Mouse (Mus musculus) lung, postnatal 0 days (tissue): Measurements from ENCODE around the gene Pafah2. TPM values are rescaled to one million over a fixed set of nuclear protein-coding genes. Genes with fewer than 3 reads are reported as not detected.

Experiments
- ATAC-seq: fragments of 200-750 bp; cut with Nextera tagmentation; 2 replicates; pipeline ENCODE4 v1.8.0; 2017; ENCODE audit warnings: moderate library complexity
- DNase-seq: peaks from one replicate; pipeline ENCODE4 v3.0.0-alpha.2; 2016; ENCODE audit warnings: low spot score
- H3K27ac ChIP-seq: fragments of 300-500 bp; sonication (generic); 2 replicates; pipeline ENCODE4 v1.5.1; 2014; ENCODE audit warnings: antibody characterized with exemption, mild to moderate bottlenecking, low read length, mixed read lengths
- H3K27me3 ChIP-seq: fragments of 300-500 bp; sonication (generic); replicated peaks from 2 replicates; pipeline ENCODE4 v1.6.1; 2014; ENCODE audit warnings: low read length, mixed read lengths; ENCODE audit not compliant: insufficient read depth
- H3K36me3 ChIP-seq: fragments of 300-500 bp; sonication (generic); 2 replicates; pipeline ENCODE4 v1.6.1; 2014; ENCODE audit warnings: low read length, mixed read lengths; ENCODE audit not compliant: insufficient read depth
- H3K4me1 ChIP-seq: fragments of 300-500 bp; sonication (generic); 2 replicates; pipeline ENCODE4 v1.6.1; 2014; ENCODE audit warnings: antibody characterized with exemption, low read depth, low read length, mixed read lengths; ENCODE audit not compliant: insufficient read depth
- H3K4me2 ChIP-seq: fragments of 300-500 bp; sonication (generic); replicated peaks from 2 replicates; pipeline ENCODE4 v1.6.1; 2014; ENCODE audit warnings: low read depth, mild to moderate bottlenecking, low read length, moderate library complexity, mixed read lengths
- H3K4me3 ChIP-seq: fragments of 300-500 bp; sonication (generic); 2 replicates; pipeline ENCODE4 v1.5.1; 2014; ENCODE audit warnings: low read depth, low read length
- H3K9ac ChIP-seq: fragments of 300-500 bp; sonication (generic); replicated peaks from 2 replicates; pipeline ENCODE4 v1.6.1; 2014; ENCODE audit warnings: low read depth, mild to moderate bottlenecking
- H3K9me3 ChIP-seq: fragments of 300-500 bp; sonication (generic); 2 replicates; pipeline ENCODE4 v1.6.1; 2016; ENCODE audit warnings: low read length, mixed read lengths
- CTCF ChIP-seq: IDR thresholded peaks from 2 replicates; pipeline ENCODE4 v1.5.1; 2016; ENCODE audit warnings: antibody characterized with exemption, mild to moderate bottlenecking
- EP300 ChIP-seq: IDR thresholded peaks from 2 replicates; pipeline ENCODE4 v1.6.1; 2016; ENCODE audit warnings: antibody characterized with exemption, mild to moderate bottlenecking, control low read depth
- WGBS: fragments of 180-500 bp; shearing (Covaris S2); extraction: QIAGEN DNeasy Blood & Tissue Kit; methylation state at CpG from one replicate; pipeline ENCODE4 v1.1.7; 2014; 5-methylcytosine and 5-hydroxymethylcytosine counted together
- polyA plus RNA-seq: library from polyadenylated mRNA; unstranded; fragments of >200 nt; fragmentation: Nextera tagmentation; extraction: Ambion mirVana; gene quantifications from 2 replicates; pipeline ENCODE4 v1.2.1, GENCODE M21; 2015

The Pafah2 gene
- polyA plus RNA-seq, 1 experiment from 2014 or later: 14.1 TPM

DNA sequence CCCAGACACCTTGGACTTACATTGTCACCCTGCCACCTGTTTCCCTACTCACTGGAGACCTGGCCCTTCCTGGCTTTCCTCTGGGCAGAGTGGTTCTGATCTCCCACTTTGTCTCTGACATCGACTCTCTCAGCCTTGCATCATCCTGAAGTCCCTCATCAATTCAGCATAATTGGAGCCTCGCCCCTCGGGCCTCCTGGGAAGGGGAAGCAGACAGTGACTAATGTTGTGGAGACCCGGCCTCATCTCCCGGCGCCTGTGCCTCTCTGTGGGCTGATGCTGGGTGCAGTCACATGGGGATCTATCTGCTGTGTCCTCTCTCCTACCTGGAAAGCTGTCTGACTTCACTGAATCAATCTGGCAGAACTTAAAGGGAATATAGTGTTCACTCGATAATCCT lies 40.1 kb downstream of the Pafah2 start:
- H3K4me1 ChIP-seq: no peaks in the 10 kb centered on the region
- H3K27ac ChIP-seq: no peak overlapping the region
- H3K4me2 ChIP-seq: no peak overlapping the region
- no peaks in the 10 kb centered on the region for H3K36me3 ChIP-seq
- no peaks in the 10 kb centered on the region for H3K27me3 ChIP-seq
- DNase-seq: no peak
- 49% methylated on average over 7 of the region's 7 CpGs for WGBS
- H3K4me3 ChIP-seq: no peak overlapping the region
- H3K9me3 ChIP-seq: no peaks in the 10 kb centered on the region
- TF ChIP-seq CTCF (no peak), EP300 (no peak)
- H3K9ac ChIP-seq: no peak overlapping the region
- ATAC-seq: no peak

DNA sequence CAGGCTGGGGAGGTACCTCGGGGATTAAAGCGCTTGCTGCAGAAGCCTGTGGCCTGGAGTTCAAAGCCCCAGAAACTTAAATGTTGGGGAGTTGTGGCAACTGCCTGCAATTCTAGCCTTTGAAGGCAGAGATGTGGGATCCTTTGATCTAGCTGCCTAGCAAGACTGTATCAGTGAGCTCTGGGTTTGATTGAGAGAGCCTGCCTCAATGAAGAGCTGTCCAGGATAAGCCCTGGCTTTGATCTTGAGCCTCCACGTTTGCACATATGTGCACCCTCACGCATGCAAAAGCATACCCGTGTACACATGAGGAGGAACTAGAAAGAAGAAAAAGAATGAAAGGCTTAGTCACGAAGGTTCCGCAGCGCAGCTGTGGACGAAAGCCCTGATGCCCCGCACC lies 40.5 kb downstream of the Pafah2 start:
- H3K27me3 ChIP-seq: no peaks in the 10 kb centered on the region
- no peak overlapping the region for H3K9ac ChIP-seq
- no peak overlapping the region for H3K4me3 ChIP-seq
- WGBS: 65% methylated on average over 10 of the region's 10 CpGs
- no peak overlapping the region for H3K27ac ChIP-seq
- ATAC-seq (no peak), DNase-seq (no peak)
- H3K4me1 ChIP-seq: no peaks in the 10 kb centered on the region
- no peaks in the 10 kb centered on the region for H3K36me3 ChIP-seq
- H3K9me3 ChIP-seq: no peaks in the 10 kb centered on the region
- no peak overlapping the region for H3K4me2 ChIP-seq
- TF ChIP-seq CTCF (no peak), EP300 (no peak)

DNA sequence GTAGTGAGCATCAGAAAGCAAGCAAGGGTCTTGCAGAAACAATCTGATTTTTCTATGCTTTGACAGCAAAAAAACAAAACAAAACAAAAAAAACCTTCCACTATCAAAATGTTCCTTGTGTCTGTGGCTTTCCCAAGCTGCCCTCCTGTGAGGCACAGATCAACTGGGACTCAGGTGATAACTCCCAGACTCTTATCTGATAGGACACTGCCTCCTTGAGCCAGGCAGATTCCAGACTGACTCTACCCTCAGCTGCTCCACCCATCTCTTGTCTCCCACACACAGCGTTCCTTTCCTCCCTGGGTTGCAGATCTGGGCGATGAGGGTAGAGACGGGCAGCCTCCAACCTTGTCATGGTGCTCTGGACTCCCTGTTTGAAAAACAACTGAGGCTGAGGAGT lies 43.0 kb downstream of the Pafah2 start:
- no peak overlapping the region for H3K4me2 ChIP-seq
- no peak overlapping the region for H3K9ac ChIP-seq
- DNase-seq: no peak
- no peak for ATAC-seq
- no peaks in the 10 kb centered on the region for H3K36me3 ChIP-seq
- H3K9me3 ChIP-seq: no peaks in the 10 kb centered on the region
- no peak overlapping the region for H3K4me3 ChIP-seq
- TF ChIP-seq EP300 (no peak), CTCF (no peak)
- H3K27ac ChIP-seq: no peak overlapping the region
- 59% methylated on average over 3 of the region's 3 CpGs for WGBS
- H3K4me1 ChIP-seq: no peaks in the 10 kb centered on the region
- H3K27me3 ChIP-seq: no peaks in the 10 kb centered on the region

DNA sequence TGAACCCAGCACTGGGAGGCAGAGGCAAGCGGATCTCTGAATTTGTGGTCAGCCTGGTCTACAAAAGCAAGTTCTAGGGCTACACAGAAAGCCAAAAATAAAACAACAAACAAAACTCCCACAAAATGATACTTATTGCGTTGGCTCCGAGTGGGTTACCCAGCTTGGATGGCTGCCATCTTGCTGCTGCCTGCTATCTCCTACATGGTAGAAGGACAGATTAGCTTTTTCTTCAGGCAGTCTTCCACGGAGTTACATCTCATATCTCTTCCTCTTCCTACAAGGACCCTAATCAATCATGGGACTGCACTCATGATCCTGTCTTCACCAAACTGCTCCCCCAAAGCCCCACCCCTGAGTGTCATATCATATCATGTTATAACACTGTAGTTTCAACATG lies 43.8 kb downstream of the Pafah2 start:
- H3K27ac ChIP-seq: no peak overlapping the region
- no peak overlapping the region for H3K9ac ChIP-seq
- no peaks in the 10 kb centered on the region for H3K9me3 ChIP-seq
- H3K36me3 ChIP-seq: no peaks in the 10 kb centered on the region
- TF ChIP-seq CTCF (no peak), EP300 (no peak)
- no peaks in the 10 kb centered on the region for H3K27me3 ChIP-seq
- WGBS: 66% methylated on average over 4 of the region's 4 CpGs
- ATAC-seq (no peak), DNase-seq (no peak)
- no peak overlapping the region for H3K4me2 ChIP-seq
- no peaks in the 10 kb centered on the region for H3K4me1 ChIP-seq
- H3K4me3 ChIP-seq: no peak overlapping the region

DNA sequence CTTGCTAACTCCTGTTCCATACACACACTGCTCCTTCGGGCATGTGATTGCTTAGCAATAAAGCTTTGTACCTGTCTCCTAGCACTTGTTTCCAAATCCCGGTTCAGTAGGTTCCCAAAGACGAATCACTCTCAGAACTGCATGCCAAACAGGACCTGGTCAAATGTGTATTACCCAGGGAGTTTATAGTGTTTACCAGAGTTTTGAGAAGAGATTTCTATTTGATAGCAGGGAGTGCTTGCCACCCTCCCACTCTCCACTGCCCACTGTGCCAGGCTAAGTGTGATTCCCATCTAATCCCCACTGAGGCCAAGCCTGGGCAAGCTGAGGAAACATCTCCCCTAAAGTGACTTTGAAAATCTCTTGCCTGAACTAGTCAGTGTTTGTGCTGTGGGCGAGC lies 46.1 kb downstream of the Pafah2 start:
- ATAC-seq (no peak), DNase-seq (no peak)
- Histone ChIP-seq H3K4me2 (no peak overlapping the region), H3K36me3 (no peaks in the 10 kb centered on the region), H3K9ac (no peak overlapping the region), H3K4me1 (no peaks in the 10 kb centered on the region), H3K4me3 (no peak overlapping the region), H3K27me3 (no peaks in the 10 kb centered on the region), H3K9me3 (no peaks in the 10 kb centered on the region), H3K27ac (no peak overlapping the region)
- TF ChIP-seq CTCF (no peak), EP300 (no peak)
- WGBS: 86% methylated on average over 4 of the region's 4 CpGs

DNA sequence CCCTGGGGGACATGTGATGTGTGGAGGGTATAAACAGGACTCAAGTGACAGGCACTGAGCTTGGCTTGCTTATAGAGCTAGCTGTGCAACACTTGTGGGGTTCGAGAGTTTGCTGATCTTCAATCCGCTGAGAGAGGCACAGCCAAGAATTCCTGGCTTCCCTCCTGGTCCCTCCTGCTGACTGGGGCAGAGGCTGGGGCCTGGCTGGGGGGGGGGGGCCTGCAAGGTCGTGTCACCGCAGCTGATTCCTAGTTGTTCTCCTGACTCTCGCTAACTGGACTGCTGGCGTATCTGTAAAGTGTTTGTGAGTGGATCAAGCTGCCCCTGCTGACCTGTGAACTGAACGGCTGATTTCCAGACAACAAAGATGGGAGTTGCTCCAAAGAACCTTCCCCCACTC lies 47.5 kb downstream of the Pafah2 start:
- ATAC-seq: peak; percentile 54
- TF ChIP-seq CTCF (no peak), EP300 (no peak)
- WGBS: 33% methylated on average over 7 of the region's 7 CpGs

DNA sequence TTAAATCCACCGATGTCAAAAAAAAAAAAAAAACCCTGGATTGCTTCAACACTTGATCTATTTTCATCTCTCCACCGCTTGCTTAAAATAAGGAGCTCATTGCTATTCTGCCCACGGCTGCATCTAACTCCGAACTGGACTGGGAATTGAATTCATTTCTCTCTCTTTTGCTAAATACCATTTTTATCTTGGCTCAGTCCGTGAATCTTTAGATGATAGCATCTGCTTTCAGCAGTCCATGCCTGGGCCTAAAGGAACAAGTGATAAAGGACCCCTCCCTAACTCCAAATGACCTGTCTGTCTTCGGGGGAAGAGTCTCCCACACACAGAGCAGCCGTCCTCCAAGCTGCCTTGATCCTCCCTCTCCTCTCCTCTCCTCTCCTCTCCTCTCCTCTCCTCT lies 48.8 kb downstream of the Pafah2 start:
- DNase-seq: no peak
- H3K4me1 ChIP-seq: no peaks in the 10 kb centered on the region
- no peak for ATAC-seq
- H3K9me3 ChIP-seq: no peaks in the 10 kb centered on the region
- no peak overlapping the region for H3K27ac ChIP-seq
- no peak overlapping the region for H3K4me2 ChIP-seq
- TF ChIP-seq EP300 (no peak), CTCF (no peak)
- H3K9ac ChIP-seq: no peak overlapping the region
- H3K27me3 ChIP-seq: no peaks in the 10 kb centered on the region
- no peak overlapping the region for H3K4me3 ChIP-seq
- 44% methylated on average over 7 of the region's 7 CpGs for WGBS
- H3K36me3 ChIP-seq: no peaks in the 10 kb centered on the region

More for the DNA sequence above, 47.5 kb downstream of the Pafah2 start:
- peak; percentile 27 for DNase-seq
- Histone ChIP-seq H3K9me3 (no peaks in the 10 kb centered on the region), H3K36me3 (no peaks in the 10 kb centered on the region), H3K4me2 (no peak overlapping the region), H3K27me3 (no peaks in the 10 kb centered on the region), H3K9ac (no peak overlapping the region), H3K4me3 (no peak overlapping the region), H3K27ac (no peak overlapping the region), H3K4me1 (no peaks in the 10 kb centered on the region)
